Mouse (Mus musculus) macrophage (primary cell): Measurements from ENCODE around the gene Psma1. TPM values are rescaled to one million over a fixed set of nuclear protein-coding genes. Genes with fewer than 3 reads are reported as not detected.

Source experiments
- H3K27ac ChIP-seq: fragments of 350-480 bp; formaldehyde crosslinking; 2 replicates; pipeline ENCODE4 v1.9.0; 2021
- H3K36me3 ChIP-seq: fragments of 350-480 bp; formaldehyde crosslinking; 2 replicates; pipeline ENCODE4 v1.9.0; 2021; ENCODE audit errors: inconsistent target
- H3K4me3 ChIP-seq: fragments of 350-480 bp; formaldehyde crosslinking; 2 replicates; pipeline ENCODE4 v1.9.0; 2021; ENCODE audit errors: inconsistent target
- H3K79me2 ChIP-seq: fragments of 350-480 bp; formaldehyde crosslinking; 2 replicates; pipeline ENCODE4 v1.9.0; 2021; ENCODE audit errors: inconsistent target
- WGBS: methylation state at CpG from one replicate; pipeline ENCODE4 v1.1.7; 2026; ENCODE audit warnings: inconsistent platforms; ENCODE audit not compliant: missing documents; 5-methylcytosine and 5-hydroxymethylcytosine counted together
- polyA plus RNA-seq: library from polyadenylated mRNA; stranded (reverse); fragments of 250-400 nt; gene quantifications from 3 replicates; pipeline ENCODE4 v1.2.4, GENCODE M21; 2018; ENCODE audit warnings: inconsistent platforms

Gene Psma1
- polyA plus RNA-seq, 1 experiment from 2014 or later, result 137 TPM

GRCm38 (mm10) chr7:114292501-114292971 lies 16.6 kb upstream of the Psma1 start:
- H3K27ac ChIP-seq, result peak overlapping the region; percentile 94
- no peaks in the 10 kb centered on the region for H3K79me2 ChIP-seq
- 4% methylated on average over 12 of the region's 12 CpGs for WGBS
- H3K4me3 ChIP-seq, result peak overlapping the region; percentile 19
- no peaks in the 10 kb centered on the region for H3K36me3 ChIP-seq

DNA sequence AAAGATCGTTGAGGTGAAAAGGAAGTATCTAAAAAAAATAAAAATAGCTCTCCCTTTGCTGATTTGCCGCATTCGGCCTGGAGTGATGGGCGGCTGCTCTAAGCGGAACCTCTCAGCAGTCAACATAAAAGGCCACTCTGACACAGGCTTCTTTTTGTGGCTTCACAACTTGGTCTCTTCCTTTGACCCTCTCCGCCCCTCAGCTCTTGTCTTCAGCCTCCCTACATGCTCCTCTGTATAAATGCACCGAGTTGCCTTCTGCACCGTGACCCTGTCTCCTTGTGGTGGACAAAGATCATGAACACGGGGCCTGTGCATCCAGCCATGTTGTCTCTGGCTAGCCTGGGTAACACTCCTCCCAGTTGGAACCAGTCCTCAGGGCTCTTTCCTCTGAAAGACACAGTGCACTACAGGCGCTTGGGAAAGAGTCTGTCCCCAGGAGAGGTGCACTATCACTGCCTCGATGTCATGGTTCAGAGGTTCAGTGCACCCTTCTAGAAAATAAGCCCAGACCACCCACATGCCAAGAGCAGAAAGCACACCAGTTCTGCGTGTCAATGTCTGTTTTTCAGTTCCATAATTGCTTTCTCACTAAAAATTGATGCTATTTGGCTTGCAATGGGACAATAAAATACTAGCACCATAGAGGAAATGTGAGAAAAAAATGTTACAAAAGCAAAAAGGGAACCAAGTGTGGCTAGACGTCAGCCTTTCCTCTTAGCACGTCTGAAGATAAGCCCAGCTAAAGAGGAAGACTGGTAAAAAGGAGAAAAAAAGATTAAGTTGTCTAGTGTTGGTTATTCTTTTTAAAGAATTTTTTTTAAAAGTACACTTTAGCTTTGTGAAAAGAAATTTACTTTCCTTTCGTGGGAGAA lies 15.8 kb upstream of the Psma1 start:
- H3K79me2 ChIP-seq, result no peaks in the 10 kb centered on the region
- H3K27ac ChIP-seq, result peak overlapping the region; percentile 94
- no peaks in the 10 kb centered on the region for H3K36me3 ChIP-seq
- peak overlapping the region; percentile 19 for H3K4me3 ChIP-seq
- 18% methylated on average over 15 of the region's 15 CpGs for WGBS

GRCm38 (mm10) chr7:114290078-114290506 lies 14.2 kb upstream of the Psma1 start:
- H3K4me3 ChIP-seq, result no peak overlapping the region
- H3K27ac ChIP-seq, result no peak overlapping the region
- H3K79me2 ChIP-seq, result no peaks in the 10 kb centered on the region
- no peaks in the 10 kb centered on the region for H3K36me3 ChIP-seq
- 86% methylated on average over 5 of the region's 5 CpGs for WGBS

DNA sequence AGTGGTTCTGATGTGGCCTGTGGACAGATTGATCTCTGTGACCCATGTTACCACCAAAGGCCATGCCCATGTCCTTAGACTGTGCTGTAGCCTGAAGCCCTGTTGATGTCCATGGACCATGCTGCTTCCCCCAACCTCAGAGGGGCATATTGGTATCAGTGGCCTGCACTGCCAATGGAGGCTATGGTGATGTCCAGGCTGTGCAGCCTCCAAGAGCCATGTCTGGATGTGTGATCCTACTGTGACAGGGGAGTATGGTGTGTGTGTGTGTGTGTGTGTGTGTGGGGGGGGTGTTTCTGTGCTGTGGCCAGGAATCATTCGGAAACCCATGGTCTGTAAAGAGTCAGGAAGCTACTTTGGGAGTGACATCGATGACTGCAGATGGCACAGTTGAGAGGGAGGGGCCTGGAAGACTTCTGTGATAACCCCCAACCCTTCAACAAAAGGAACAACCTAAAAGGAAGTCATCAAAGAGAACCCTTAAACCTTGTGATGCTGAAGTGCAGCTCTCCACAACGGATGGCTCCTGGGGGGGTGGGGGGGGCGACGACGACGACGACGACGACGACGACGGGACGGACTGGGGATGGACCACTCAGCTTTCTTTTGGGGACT lies 8.5 kb upstream of the Psma1 start:
- no peaks in the 10 kb centered on the region for H3K36me3 ChIP-seq
- no peak overlapping the region for H3K27ac ChIP-seq
- no peaks in the 10 kb centered on the region for H3K79me2 ChIP-seq
- 88% methylated on average over 14 of the region's 14 CpGs for WGBS
- H3K4me3 ChIP-seq, result no peak overlapping the region

DNA sequence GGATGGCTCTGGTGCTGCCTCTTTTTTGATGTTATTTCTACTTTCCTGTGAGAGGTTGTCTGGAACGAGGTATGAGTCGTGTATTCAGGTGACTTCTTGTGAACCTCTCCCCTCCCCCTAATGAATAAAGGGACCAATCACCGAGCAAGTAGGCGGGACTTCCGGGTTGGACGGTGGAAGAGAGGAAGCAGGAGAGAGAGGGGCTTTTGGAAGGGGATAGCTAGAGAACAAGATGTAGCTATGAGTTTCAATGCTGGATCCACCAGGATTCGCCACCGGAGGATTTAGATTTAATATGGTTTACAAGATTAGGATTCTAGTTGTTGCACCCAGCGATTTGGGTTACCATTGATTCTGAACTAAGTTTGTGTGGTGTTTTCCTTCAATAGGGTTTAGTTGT lies 7.1 kb upstream of the Psma1 start:
- 86% methylated on average over 9 of the region's 9 CpGs for WGBS
- no peaks in the 10 kb centered on the region for H3K36me3 ChIP-seq
- no peak overlapping the region for H3K4me3 ChIP-seq
- no peaks in the 10 kb centered on the region for H3K79me2 ChIP-seq
- no peak overlapping the region for H3K27ac ChIP-seq

- Histone ChIP-seq H3K79me2 (no peaks in the 10 kb centered on the region), H3K36me3 (no peaks in the 10 kb centered on the region), H3K4me3 (no peak overlapping the region), H3K27ac (no peak overlapping the region)
- 73% methylated on average over 3 of the region's 3 CpGs for WGBS
These were observed 5.8 kb upstream of the Psma1 start for GRCm38 (mm10) chr7:114281671-114282070.

DNA sequence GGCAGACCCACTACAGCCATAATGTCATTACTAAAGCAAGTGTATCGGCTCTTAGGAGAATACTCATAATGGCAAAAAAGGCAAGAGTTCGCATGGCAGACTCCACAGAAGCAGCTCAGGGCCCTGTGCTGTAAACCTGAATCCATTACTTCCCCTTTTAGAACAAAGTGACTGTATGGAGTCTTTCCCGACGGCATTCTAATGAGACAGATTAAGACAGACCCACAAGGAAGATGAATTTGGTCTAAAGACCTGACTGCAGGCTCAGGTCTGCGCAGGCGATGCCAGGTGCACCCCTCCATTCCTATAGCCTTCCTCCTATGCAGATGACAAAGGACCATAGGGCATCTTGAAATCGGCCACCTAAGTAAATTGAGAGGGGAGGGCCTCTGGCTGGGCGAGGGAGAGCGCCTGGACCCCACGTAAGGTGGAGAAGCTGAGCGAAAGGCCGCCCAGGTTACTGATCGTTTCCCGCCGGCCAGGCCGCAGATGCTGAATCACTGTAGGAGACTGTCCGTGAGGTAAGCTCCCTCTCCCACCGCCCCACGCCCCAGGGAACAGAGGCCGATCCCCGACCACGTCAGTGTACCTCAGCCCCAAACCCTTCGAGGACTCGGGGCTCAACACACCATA lies 430 bp downstream of the Psma1 start:
- Histone ChIP-seq H3K27ac (peak overlapping the region; percentile 86), H3K79me2 (peaks cover 36% of the 10 kb centered on the region), H3K4me3 (peak overlapping the region; percentile 88), H3K36me3 (peaks cover 28% of the 10 kb centered on the region)
- WGBS, result under 1% methylated on average over 24 of the region's 24 CpGs

- peaks cover 11% of the 10 kb centered on the region for H3K79me2 ChIP-seq
- 80% methylated on average over 5 of the region's 5 CpGs for WGBS
- H3K4me3 ChIP-seq, result no peak overlapping the region
These were observed 7.5 kb downstream of the Psma1 start for GRCm38 (mm10) chr7:114268446-114268845.

DNA sequence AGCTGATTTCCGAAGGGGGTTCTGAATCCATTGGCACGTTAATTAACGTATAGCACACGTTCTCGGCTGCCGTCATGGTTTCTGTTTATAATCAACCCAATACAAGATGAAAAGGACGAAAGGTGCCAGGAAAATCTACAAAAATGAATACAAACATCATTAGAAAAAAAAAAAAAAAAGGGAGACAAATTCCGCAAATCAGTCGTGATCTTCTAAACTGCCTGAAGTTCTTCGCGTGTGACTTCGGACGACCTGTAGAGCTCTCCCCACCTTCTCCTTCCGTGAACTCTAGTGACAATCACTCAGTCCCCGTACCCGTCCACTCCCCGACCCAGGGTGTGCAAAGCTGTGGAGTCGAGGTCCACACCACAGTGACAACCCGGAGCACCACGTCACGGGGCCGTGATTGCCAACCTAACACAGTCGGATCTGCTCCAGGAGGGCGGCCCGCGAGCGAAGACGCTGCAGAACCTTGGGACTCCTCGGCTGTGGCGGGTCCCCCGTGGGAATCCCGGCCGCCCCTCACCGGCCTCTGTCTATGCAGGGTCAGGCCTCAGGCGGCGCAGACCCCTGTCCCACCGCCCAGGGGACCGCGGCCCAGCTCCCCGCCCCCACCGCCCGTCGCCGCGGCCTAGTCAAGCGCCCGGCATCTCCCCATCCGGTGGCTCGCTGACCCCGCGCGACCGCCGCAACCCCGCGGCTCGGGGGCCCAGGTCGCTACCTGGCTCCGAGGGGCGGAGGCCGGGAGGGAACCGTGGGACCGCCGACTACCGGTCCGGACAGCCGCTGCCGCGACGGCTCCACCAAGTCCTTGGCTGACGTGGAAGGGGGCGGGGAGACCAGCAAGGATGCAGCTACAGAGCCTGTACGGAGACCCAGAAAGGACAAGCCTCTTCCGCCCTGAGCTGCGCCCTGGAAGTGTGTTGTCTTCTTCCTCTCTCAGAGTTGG lies 21.8 kb downstream of the Psma1 start, which contains the start of gene Copb1:
TSS of gene Copb1 (minus strand) at position 827 of the 949 bp plus-strand sequence.
- peak within 1 kb of the TSS; percentile 81 for H3K4me3 ChIP-seq
- peak within 1 kb of the TSS; percentile 36 for H3K27ac ChIP-seq
- H3K36me3 ChIP-seq, result peaks cover 32% of the 10 kb centered on the region
- WGBS, result 4% methylated on average over 73 of the region's 75 CpGs
- peaks cover 39% of the 10 kb centered on the region for H3K79me2 ChIP-seq

More at GRCm38 (mm10) chr7:114268446-114268845, 7.5 kb downstream of the Psma1 start:
- Histone ChIP-seq H3K27ac (no peak overlapping the region), H3K36me3 (peaks cover 89% of the 10 kb centered on the region)

GRCm38 (mm10) chr7:114251684-114252083 lies 24.2 kb downstream of the Psma1 start:
- Histone ChIP-seq H3K79me2 (peaks cover 39% of the 10 kb centered on the region), H3K4me3 (no peak overlapping the region), H3K27ac (no peak overlapping the region), H3K36me3 (peaks cover 53% of the 10 kb centered on the region)
- 94% methylated on average over 2 of the region's 3 CpGs for WGBS

- no peak overlapping the region for H3K27ac ChIP-seq
- H3K4me3 ChIP-seq, result no peak overlapping the region
- 91% methylated on average over 5 of the region's 7 CpGs for WGBS
- H3K36me3 ChIP-seq, result peaks cover 94% of the 10 kb centered on the region
- no peaks in the 10 kb centered on the region for H3K79me2 ChIP-seq
These were observed 41.9 kb downstream of the Psma1 start for GRCm38 (mm10) chr7:114233980-114234379.

- 84% methylated on average over 7 of the region's 7 CpGs for WGBS
These were observed 42.9 kb downstream of the Psma1 start for GRCm38 (mm10) chr7:114232982-114233381.

DNA sequence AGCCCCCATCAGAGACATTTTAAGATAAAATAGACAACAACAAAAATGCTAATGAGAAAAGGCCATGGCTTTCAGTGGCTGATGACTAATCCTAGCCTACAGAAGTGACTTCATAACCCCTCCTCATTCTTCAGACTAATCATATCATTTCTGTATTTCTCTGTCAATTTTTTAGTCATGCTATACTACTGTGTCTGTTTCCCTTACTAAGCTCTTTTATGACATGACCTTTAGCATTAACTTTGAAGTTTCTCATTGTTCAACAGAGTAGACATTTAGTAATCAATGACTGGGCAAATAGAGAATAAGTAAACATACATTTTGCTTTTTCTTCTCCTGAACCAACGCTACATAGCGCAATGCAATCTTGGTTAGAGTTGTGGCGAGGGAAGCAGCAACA lies 44.1 kb downstream of the Psma1 start:
- no peak overlapping the region for H3K4me3 ChIP-seq
- no peaks in the 10 kb centered on the region for H3K79me2 ChIP-seq
- peaks cover 92% of the 10 kb centered on the region for H3K36me3 ChIP-seq
- WGBS, result 97% methylated on average over 3 of the region's 3 CpGs
- H3K27ac ChIP-seq, result no peak overlapping the region

More at GRCm38 (mm10) chr7:114232982-114233381, 42.9 kb downstream of the Psma1 start:
- H3K27ac ChIP-seq, result no peak overlapping the region
- peaks cover 92% of the 10 kb centered on the region for H3K36me3 ChIP-seq
- H3K4me3 ChIP-seq, result no peak overlapping the region
- H3K79me2 ChIP-seq, result no peaks in the 10 kb centered on the region

DNA sequence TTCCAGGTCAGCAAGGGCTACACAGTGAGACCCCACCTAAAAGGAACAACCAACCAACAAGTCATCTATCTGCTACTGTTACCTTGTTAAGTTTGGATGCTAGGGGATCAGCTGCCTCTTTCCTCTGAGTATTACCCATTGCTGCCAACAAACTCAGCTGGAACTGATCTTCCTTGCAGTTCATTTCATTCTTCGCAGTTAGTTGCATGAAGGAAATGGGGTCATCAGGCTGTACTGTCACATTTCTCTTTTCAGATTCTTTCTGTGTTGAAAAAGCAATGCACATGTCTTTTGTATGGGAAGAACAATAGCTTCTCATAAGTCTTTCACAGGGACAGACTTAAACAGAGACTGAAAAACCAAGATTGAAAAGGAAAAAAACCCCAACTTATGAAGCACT lies 49.4 kb downstream of the Psma1 start:
- H3K79me2 ChIP-seq, result no peaks in the 10 kb centered on the region
- no peak overlapping the region for H3K4me3 ChIP-seq
- peaks cover 75% of the 10 kb centered on the region for H3K36me3 ChIP-seq
- no peak overlapping the region for H3K27ac ChIP-seq
- WGBS, result 93% methylated on average over 1 of the region's 1 CpGs
